Mouse (Mus musculus) liver, embryonic 11.5 days (tissue): ENCODE results near the gene Gm9758. TPM values are rescaled to one million over a fixed set of nuclear protein-coding genes. Genes with fewer than 3 reads are reported as not detected.

Experiments used
- polyA plus RNA-seq: library from polyadenylated mRNA; unstranded; fragments of >200 nt; fragmentation: Nextera tagmentation; extraction: Ambion mirVana; gene quantifications from 2 replicates; pipeline ENCODE4 v1.2.1, GENCODE M21; 2014

Gm9758 gene
- polyA plus RNA-seq, 1 experiment from 2014 or later = not detected

Other genes starting within 250 kb of the Gm9758 start
- gene Speer4e, start 23.5 kb upstream of the Gm9758 start, polyA plus RNA-seq = not detected in 2 replicates
- not detected in 2 replicates for gene Gm10354, start 64.0 kb upstream of the Gm9758 start, polyA plus RNA-seq
- not detected in 2 replicates for gene Gm17019, start 118.1 kb upstream of the Gm9758 start, polyA plus RNA-seq